Mouse (Mus musculus) 3T3-L1 (cell line): ENCODE measurements around the gene Olfr1357.
"Not testable (repeated sequence)": the region's sequence is repeated elsewhere in the genome, so short reads cannot be mapped to it uniquely, and the experiment has no call there.

Source experiments
- DNase-seq: peaks from one replicate; pipeline ENCODE4 v3.0.0-alpha.2; 2015; ENCODE audit warnings: low read depth, low spot score

Olfr1357 gene

GRCm38 (mm10) chr10:78617974-78618373, at the start of gene Olfr1357:
Gene Olfr1357, minus strand, starts transcription at chr10:78618074.
- no peak for DNase-seq

GRCm38 (mm10) chr10:78666696-78667095, 48.8 kb upstream of the Olfr1357 start:
- DNase-seq = not testable (repeated sequence)

DNA sequence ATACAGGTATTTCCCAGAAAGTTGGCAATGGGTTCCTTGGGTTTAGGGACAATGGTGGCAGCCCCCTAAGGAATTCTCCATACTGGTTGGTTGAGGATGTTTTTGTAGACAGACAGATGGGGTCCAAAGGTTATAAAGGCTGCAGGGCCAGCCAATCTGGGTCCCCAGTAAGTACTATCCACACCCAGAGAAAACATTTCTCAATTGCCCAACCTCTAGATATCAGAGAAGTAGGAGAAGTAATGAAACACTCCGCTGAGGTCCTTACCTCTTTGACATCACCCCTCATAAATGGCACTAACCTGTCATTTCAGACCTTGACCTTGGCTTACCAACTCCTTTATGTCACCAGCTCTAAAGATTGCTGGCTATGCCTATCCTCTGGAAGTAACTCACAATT, 46.7 kb upstream of the Olfr1357 start:
- no peak for DNase-seq

GRCm38 (mm10) chr10:78661198-78661597, 43.3 kb upstream of the Olfr1357 start:
- DNase-seq = no peak

- DNase-seq = peak; percentile 47
These were observed 14.4 kb upstream of the Olfr1357 start for GRCm38 (mm10) chr10:78632311-78632710.

DNA sequence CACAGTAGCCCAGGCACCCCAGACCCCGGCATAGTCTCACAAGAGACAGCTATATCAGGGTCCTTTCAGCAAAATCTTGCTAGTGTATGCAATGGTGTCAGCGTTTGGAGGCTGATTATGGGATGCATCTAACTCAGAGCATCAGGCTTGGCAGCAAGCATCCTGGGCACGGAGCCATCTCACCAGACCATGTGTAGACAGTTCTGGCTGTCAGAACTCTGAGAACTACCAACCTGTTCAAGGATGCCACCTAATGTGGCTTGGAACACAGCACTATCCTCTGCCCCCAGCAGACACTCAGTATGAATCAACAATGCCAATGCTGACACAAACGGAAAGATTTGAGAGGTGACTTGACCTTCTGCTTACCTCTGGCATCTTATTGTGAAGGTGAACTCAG, 12.3 kb upstream of the Olfr1357 start:
- no peak for DNase-seq

- not testable (repeated sequence) for DNase-seq
These were observed 5.3 kb upstream of the Olfr1357 start for GRCm38 (mm10) chr10:78623143-78623542.

DNA sequence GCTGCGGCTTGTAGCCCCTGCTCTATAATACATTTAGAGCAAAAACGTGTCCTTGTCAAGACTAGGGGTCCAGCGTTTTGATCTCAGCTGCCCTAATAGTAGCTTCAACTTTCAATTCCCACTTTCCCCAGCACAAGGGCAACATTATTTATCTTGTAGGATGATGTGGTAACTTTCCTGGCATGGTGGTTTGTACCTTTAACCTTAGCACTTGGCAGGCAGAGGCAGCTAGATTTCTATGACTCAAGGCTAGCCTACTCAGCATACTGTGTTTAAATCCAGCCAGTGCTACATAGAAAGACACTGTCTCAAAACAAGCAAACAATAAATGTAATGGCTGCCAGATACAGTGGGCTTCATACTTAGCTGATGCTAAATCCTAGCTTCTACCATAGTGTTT, 10.3 kb downstream of the Olfr1357 start:
- peak; percentile 88 for DNase-seq

- DNase-seq = peak; percentile 84
These were observed 12.8 kb downstream of the Olfr1357 start for GRCm38 (mm10) chr10:78605080-78605479.

- no peak for DNase-seq
These were observed 18.0 kb downstream of the Olfr1357 start for GRCm38 (mm10) chr10:78599865-78600264.

GRCm38 (mm10) chr10:78594566-78594965, 23.3 kb downstream of the Olfr1357 start:
- no peak for DNase-seq

DNA sequence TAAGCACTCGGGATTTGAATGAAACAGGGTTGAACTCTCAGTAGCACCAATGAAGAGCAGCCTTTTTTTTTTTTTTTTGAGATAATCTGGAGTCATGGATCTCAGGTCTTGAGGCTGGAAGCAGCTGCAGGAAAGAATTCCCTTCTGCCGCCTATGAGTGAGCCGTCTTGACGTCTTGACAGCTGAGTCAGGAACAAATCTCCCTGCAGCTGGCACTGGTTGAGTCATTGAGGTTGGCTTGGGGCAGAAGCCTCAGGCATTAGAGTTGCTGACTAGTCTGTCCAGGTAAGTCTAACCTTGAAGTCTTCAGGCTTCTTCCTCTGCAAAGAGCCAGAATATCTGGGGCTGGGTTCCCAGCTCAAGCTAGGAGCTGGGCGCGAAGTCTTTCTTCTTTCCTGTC, 23.7 kb downstream of the Olfr1357 start:
- DNase-seq = peak; percentile 74

- DNase-seq = no peak
These were observed 24.1 kb downstream of the Olfr1357 start for GRCm38 (mm10) chr10:78593736-78594135.

GRCm38 (mm10) chr10:78592856-78593379, 25.0 kb downstream of the Olfr1357 start:
- no peak for DNase-seq

DNA sequence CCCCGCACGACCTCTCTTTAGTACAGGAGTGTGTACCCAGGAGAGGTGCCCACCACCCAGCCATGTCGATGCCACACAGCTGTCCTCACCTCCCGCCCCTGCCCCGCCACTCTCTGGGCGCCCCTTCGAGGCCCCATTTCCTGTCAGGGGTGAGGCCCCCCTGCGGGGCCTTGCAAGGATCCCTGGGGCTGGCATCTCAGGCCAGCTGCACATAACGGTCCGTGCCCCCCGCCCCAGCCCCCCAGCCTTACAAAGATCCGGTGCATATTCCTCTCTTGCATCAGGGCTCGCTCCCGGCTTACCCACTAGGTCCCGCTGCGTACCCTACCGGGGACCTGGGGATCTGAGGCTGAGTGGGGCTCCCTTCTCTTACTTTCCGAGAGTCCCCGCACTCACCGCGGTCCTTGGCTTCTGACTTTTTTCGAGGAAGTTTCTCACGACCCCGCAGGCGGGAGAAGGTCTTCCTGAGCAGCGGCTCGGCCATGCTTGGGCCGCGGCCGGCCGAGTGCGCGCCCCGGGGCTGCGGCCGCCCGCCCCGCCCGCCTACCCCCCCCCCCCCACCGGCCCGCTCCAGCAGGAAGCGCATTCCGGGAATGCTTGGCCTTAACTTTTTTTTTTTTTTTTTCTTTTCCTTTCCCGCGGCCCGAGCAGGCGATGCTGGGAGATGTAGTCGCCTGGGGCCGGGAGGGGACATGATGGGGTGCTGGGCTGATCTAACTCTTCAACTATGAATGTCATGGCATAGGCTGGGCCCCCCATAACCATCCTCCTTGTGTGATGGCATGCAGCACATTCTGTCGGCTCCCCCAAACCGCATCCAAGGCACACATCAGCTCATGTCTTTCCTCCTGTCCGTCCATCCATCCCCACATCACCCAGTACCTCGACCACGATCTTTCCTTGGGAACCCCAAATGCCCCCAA, 26.2 kb downstream of the Olfr1357 start, which contains the start of gene Syde1:
Gene Syde1, minus strand, starts transcription at position 559 of the 923 bp plus-strand sequence.
- peak; percentile 73 for DNase-seq

DNA sequence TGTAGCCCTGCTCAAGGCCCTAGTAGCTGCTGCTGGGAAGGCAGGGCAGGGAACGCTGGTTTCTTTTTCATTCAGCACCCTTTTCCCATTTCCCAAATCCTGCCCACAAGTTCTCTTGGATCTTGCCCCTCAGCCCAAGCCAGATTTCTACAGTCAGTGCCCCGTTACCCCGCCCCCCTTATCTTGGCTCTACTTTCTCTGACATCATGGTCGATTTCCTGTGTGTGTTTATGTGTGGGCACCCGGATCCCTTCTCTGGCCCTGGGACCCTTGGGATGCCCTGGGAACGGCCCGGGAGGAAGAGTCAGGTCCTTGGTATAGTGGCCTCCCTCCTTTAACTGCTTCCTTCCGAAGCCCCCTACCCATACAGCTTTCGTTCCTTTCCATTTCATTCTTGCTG, 27.1 kb downstream of the Olfr1357 start:
- DNase-seq = peak; percentile 74

GRCm38 (mm10) chr10:78589901-78590300, 28.0 kb downstream of the Olfr1357 start:
- no peak for DNase-seq

DNA sequence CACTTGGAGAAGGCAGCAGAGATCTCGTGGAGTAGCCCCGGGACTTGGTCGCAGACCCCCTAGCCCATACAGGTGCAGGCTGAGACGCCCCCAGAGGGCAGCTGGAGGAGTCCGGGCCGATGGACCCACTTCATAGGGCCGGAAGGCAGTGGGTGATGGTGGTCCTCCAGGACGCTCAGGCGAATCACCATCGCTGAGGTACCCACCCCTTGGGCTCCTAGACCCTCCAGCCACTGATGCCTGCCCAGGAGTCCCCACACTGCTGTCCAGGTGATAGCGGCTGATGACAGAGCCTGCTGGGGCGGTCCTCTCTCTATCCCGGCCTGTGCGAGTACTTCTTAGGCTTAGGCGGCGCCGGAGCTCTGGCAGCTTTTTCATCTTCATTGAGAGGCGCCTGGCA, 28.6 kb downstream of the Olfr1357 start:
- DNase-seq = no peak

DNA sequence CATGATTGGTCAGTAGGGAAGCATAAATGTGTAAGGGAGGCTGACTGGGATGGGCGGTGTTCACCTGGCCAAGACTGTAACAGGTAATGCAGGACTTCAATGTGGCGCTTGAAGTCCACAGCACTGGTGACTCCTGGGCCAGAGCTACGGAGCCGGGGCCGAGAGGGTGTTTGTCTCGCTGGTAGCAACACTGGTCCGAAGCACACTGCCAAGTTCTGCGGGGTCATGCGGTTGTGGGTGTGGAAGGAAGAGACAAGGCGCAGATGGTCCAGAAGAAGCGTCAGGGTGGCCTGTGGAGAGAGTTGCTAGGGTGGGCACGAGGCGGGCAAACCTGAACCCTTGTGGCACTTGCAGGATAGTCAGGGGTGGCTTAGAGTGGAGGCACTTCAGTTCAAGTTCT, 31.8 kb downstream of the Olfr1357 start:
- DNase-seq = no peak

DNA sequence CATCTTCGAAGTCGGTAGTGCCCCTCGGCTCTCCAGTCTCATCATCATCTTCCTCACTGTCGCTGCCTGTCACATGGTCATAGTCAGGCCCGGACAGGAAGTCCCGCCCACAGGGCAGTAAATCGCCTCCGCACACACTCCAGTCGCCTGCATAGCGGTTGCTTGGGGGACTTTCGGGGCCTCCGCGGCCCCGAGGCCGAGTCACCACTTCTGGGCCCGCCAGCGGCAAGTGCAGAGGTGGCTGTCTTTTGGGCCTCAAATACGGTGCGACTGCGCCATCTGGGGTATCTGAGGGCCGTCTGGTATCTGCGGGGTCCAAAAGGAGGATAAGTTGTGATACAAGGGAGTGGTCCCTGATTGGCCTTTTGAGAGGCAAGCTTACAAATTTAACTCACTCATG, 32.3 kb downstream of the Olfr1357 start:
- DNase-seq = no peak

- no peak for DNase-seq
These were observed 32.9 kb downstream of the Olfr1357 start for GRCm38 (mm10) chr10:78584996-78585395.

- no peak for DNase-seq
These were observed 33.9 kb downstream of the Olfr1357 start for GRCm38 (mm10) chr10:78583939-78584338.

DNA sequence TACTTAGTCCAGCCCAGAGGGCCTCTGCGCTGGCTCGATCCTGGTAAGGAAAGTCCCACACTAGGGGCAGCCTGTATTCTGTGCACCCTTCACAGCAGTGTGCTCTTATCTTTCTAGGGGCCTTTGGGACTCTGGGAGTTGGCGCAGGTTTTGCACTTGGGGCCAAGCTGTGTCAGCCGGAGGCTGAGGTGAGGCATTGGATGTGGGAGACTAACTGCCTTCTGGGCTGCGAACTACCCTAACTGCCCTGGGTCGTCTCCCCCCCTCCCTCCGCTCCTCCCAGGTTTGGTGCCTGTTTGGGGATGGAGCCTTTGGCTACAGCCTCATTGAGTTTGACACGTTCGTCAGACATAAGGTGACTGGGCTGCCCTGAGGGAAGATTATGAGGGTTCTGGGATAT, 34.5 kb downstream of the Olfr1357 start:
- DNase-seq = no peak
